Mouse (Mus musculus): ENCODE measurements at regions not wholly inside any gene's neighbourhood (a gene's known extent, or its start where the extent isn't known, plus 50 kb on each side); places are given as distances from the start of the nearest gene placed in this dataset.
"Not testable (repeated sequence)": the region's sequence is repeated elsewhere in the genome, so short reads cannot be mapped to it uniquely, and the experiment has no call there.

DNA sequence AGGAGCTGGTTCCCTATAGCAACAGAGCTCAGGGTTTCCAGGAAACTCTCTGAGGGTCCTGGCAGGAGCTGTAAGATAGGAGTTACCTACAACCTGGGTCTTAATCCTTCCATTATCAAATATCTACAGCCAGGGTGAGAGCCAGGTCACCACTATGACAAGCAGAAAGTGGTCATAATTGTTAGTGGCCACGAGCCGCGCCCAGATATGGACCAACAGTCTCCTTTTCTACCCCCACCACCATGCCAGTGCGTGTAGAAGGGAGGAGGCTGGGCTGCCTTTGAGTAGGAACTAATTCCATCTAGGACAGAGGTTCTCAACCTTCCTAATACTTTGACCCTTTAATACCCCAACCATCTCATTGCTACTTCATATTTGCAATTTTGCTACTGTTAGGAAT is 133.0 kb upstream of the Cdk6 start:
- TF ChIP-seq ZC3H11A (IDR thresholded peaks at IDR 0.05; ENCODE audit: borderline replicate concordance, low read depth, low read length); HCFC1 (IDR thresholded peaks at IDR 0.05; ENCODE audit: borderline replicate concordance, insufficient read depth, low read length); ZNF384 (IDR thresholded peaks at IDR 0.05; ENCODE audit: low read depth, low read length); MAFK (IDR thresholded peaks at IDR 0.05; ENCODE audit: insufficient read depth, low read depth, low read length); CHD2 (IDR thresholded peaks at IDR 0.05; ENCODE audit: low read depth, low read length): not testable (repeated sequence)
